Mouse (Mus musculus) thymus, adult 2 months (tissue): ENCODE measurements around the gene C1rl.
"Not testable (repeated sequence)": the region's sequence is repeated elsewhere in the genome, so short reads cannot be mapped to it uniquely, and the experiment has no call there.

Experiments used
- CTCF ChIP-seq: fragments of 200-500 bp; IDR thresholded peaks from 2 replicates; pipeline ENCODE4 v1.5.1; 2012; ENCODE audit warnings: mild to moderate bottlenecking, control low read depth, low read length, moderate library complexity, borderline replicate concordance; ENCODE audit not compliant: control insufficient read depth, poor library complexity, insufficient read depth; ENCODE audit errors: extremely low read depth
- POLR2A ChIP-seq: fragments of 200-500 bp; IDR thresholded peaks from 2 replicates; pipeline ENCODE4 v1.6.1; 2012; ENCODE audit warnings: mild to moderate bottlenecking, low read length, control low read depth, moderate library complexity; ENCODE audit not compliant: control insufficient read depth, poor library complexity, insufficient read depth; ENCODE audit errors: extremely low read depth

DNA sequence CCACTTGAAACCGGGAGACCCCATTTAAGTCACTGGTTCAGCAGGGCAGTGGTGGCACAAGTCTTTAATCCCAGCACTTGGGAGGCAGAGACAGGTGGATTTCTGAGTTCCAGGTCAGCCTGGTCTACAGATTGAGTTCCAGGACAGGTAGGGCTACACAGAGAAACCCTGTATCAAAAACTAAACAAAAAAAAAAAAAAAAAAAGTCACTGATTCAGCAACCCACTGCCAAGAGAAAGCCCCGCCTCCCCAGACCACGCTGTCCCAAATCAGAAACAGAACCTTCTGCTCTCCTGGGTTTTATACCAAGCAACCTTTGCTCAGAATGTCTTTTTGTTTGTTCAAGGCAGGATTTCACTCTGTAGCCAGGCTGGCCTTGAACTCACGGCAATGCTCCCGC, 16.3 kb downstream of the C1rl start:
- not testable (repeated sequence) for TF ChIP-seq CTCF, POLR2A
